Mouse (Mus musculus) kidney, embryonic 16.5 days (tissue): Measurements from ENCODE around the gene Nap1l4. TPM values are rescaled to one million over a fixed set of nuclear protein-coding genes. Genes with fewer than 3 reads are reported as not detected.

Source experiments
- ATAC-seq: fragments of 200-750 bp; cut with Nextera tagmentation; 2 replicates; pipeline ENCODE4 v1.8.0; 2017; ENCODE audit warnings: moderate TSS enrichment; ENCODE audit not compliant: low FRiP score, low TSS enrichment
- H3K27ac ChIP-seq: fragments of 300-500 bp; sonication (generic); 2 replicates; pipeline ENCODE4 v1.5.1; 2014; ENCODE audit warnings: low read length
- H3K27me3 ChIP-seq: fragments of 300-500 bp; sonication (generic); 2 replicates; pipeline ENCODE4 v1.6.1; 2014; ENCODE audit warnings: low read length, control low read depth, mixed read lengths; ENCODE audit not compliant: insufficient read depth
- H3K36me3 ChIP-seq: fragments of 300-500 bp; sonication (generic); 2 replicates; pipeline ENCODE4 v1.6.1; 2014; ENCODE audit warnings: low read length, control low read depth, mixed read lengths; ENCODE audit not compliant: insufficient read depth
- H3K4me1 ChIP-seq: fragments of 300-500 bp; sonication (generic); 2 replicates; pipeline ENCODE4 v1.6.1; 2014; ENCODE audit warnings: low read length, control low read depth, mixed read lengths; ENCODE audit not compliant: insufficient read depth
- H3K4me2 ChIP-seq: fragments of 300-500 bp; sonication (generic); replicated peaks from 2 replicates; pipeline ENCODE4 v1.6.1; 2014; ENCODE audit warnings: low read depth, low read length
- H3K4me3 ChIP-seq: fragments of 300-500 bp; sonication (generic); 2 replicates; pipeline ENCODE4 v1.5.1; 2014; ENCODE audit warnings: mild to moderate bottlenecking, low read length
- H3K9ac ChIP-seq: fragments of 300-500 bp; sonication (generic); replicated peaks from 2 replicates; pipeline ENCODE4 v1.6.1; 2014; ENCODE audit warnings: low read length
- H3K9me3 ChIP-seq: fragments of 300-500 bp; sonication (generic); 2 replicates; pipeline ENCODE4 v1.6.1; 2016; ENCODE audit warnings: low read length, control low read depth
- WGBS: fragments of 180-500 bp; shearing (Covaris S2); extraction: QIAGEN DNeasy Blood & Tissue Kit; methylation state at CpG from one replicate; pipeline ENCODE4 v1.1.7; 2014; 5-methylcytosine and 5-hydroxymethylcytosine counted together
- polyA plus RNA-seq: library from polyadenylated mRNA; unstranded; fragments of >200 nt; fragmentation: Nextera tagmentation; extraction: Ambion mirVana; gene quantifications from 2 replicates; pipeline ENCODE4 v1.2.1, GENCODE M21; 2015

Nap1l4 gene
- polyA plus RNA-seq, 1 experiment from 2014 or later: 291 TPM

DNA sequence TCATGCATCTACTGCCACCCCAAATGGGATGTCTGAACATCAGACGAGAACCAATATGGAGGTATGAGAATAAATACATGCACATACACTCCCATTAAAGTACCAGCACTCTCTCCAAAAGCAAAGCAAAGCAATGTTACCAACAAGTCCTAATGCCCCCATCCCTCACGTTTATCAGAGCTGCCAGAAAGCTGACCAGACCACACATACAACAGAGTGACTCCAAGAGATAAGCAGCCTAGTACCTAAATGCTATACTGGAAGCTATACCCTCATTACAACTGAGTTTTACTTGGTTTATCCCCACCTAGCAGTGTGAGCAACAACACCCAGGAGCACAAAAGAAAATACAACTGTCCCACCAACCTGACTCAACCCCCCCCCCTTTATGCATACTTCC is 15.6 kb downstream of the Nap1l4 start:
- no peak overlapping the region for H3K4me2 ChIP-seq
- WGBS: 83% methylated on average over 2 of the region's 2 CpGs
- H3K9me3 ChIP-seq: no peaks in the 10 kb centered on the region
- ATAC-seq: no peak
- H3K27me3 ChIP-seq: no peaks in the 10 kb centered on the region
- H3K4me1 ChIP-seq: no peaks in the 10 kb centered on the region
- no peak overlapping the region for H3K27ac ChIP-seq
- no peak overlapping the region for H3K9ac ChIP-seq
- peaks cover 76% of the 10 kb centered on the region for H3K36me3 ChIP-seq
- no peak overlapping the region for H3K4me3 ChIP-seq

DNA sequence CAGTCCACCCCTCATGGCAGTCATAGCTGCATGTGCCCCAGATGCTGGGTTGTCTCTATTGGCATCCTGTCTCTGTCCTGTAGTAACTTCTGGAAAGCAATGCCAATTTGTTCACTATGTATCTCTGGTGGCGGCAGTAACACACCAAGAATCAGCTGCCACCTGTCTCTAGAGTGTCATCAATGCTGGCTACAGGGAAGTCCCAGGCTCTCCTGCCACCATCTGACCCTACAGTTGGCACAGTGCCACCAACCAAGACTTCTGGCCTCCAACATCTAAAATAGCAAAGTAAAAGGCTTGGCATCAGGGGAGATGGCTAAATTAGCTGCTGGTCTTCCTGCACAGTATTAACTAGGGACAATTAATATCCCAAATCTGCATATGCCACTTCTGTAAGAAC is 16.5 kb downstream of the Nap1l4 start:
- no peak overlapping the region for H3K4me3 ChIP-seq
- no peaks in the 10 kb centered on the region for H3K27me3 ChIP-seq
- no peaks in the 10 kb centered on the region for H3K9me3 ChIP-seq
- WGBS: 86% methylated on average over 1 of the region's 1 CpGs
- H3K36me3 ChIP-seq: peaks cover 75% of the 10 kb centered on the region
- no peak for ATAC-seq
- no peak overlapping the region for H3K27ac ChIP-seq
- no peak overlapping the region for H3K9ac ChIP-seq
- H3K4me2 ChIP-seq: no peak overlapping the region
- no peaks in the 10 kb centered on the region for H3K4me1 ChIP-seq

DNA sequence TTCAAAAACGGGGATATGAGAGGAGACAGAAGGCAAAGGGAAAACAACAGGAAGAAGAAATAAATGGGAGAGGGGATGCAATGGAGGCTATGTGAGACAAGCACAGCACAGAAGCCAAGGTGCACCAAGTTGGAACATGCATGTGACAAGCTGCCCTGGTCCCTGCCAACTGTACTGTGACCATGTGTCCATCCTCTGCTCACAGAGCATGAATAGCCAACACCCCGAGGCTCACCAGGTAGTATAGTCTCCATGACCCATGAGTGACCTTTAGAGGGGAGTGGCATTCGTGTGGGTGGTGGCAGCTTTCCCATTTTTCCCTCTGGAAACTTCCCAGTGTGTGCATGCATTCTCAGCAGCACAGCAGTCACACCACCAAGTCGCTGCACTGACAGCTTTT is 29.6 kb downstream of the Nap1l4 start:
- 73% methylated on average over 4 of the region's 4 CpGs for WGBS
- H3K4me2 ChIP-seq: no peak overlapping the region
- H3K36me3 ChIP-seq: peaks cover 91% of the 10 kb centered on the region
- H3K27ac ChIP-seq: no peak overlapping the region
- no peaks in the 10 kb centered on the region for H3K4me1 ChIP-seq
- no peak overlapping the region for H3K4me3 ChIP-seq
- ATAC-seq: no peak
- H3K27me3 ChIP-seq: no peaks in the 10 kb centered on the region
- H3K9ac ChIP-seq: no peak overlapping the region
- no peaks in the 10 kb centered on the region for H3K9me3 ChIP-seq

DNA sequence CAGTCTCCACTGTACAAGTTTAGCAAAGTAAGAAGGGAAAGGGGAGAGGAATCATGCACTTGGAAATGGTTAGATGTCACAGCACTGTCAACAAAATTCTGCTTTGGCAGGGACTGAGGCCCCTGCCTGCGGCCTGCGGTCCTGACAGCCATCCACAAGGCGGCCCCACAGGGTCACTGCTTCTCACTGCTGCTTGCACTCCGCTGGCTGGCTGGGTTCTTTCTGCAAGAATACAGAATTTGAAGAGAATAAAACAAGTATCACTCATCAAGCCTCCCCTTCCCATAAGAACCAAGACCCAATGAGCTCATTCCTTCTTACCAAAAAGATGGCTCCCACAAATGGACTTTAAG is 34.5 kb downstream of the Nap1l4 start:
- H3K36me3 ChIP-seq: peaks cover 57% of the 10 kb centered on the region
- H3K4me2 ChIP-seq: no peak overlapping the region
- no peak overlapping the region for H3K4me3 ChIP-seq
- H3K27me3 ChIP-seq: no peaks in the 10 kb centered on the region
- no peak overlapping the region for H3K27ac ChIP-seq
- H3K9me3 ChIP-seq: no peaks in the 10 kb centered on the region
- H3K9ac ChIP-seq: no peak overlapping the region
- H3K4me1 ChIP-seq: no peaks in the 10 kb centered on the region
- WGBS: 94% methylated on average over 4 of the region's 4 CpGs
- ATAC-seq: no peak

DNA sequence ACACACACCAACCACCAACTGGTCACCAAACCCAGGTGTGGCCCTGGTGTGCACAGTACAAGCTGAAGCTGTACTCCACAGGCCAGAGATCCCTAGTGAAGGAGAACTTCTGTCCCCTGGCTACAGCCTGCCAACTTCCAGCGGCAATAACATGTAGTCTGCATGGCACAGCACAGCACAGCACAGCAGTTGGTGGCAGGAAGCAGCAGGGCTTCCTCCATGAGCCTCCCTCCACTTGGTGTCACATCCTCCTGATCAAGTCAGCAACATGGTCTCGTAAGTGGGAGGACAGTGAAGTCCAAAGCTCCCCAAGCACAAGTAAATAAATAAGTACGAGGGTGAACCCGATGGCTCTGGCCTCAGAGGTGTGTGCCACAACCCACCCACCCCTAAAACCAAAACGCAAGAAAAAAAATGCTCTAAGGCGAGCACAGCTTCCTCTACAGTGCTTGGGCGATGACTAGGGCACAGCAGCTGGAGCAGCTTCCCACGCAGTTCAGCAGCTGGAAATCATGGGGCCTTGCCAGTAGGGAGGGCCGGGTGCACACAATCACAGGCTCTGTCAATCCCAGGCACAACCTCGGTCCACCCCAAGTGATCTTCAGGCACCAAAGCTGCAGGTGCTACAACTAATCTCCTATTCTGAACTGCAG is 35.0 kb downstream of the Nap1l4 start:
- H3K9me3 ChIP-seq: no peaks in the 10 kb centered on the region
- no peak overlapping the region for H3K4me2 ChIP-seq
- no peaks in the 10 kb centered on the region for H3K27me3 ChIP-seq
- no peak overlapping the region for H3K27ac ChIP-seq
- 86% methylated on average over 10 of the region's 10 CpGs for WGBS
- H3K4me3 ChIP-seq: no peak overlapping the region
- no peaks in the 10 kb centered on the region for H3K4me1 ChIP-seq
- peaks cover 52% of the 10 kb centered on the region for H3K36me3 ChIP-seq
- no peak overlapping the region for H3K9ac ChIP-seq
- no peak for ATAC-seq

DNA sequence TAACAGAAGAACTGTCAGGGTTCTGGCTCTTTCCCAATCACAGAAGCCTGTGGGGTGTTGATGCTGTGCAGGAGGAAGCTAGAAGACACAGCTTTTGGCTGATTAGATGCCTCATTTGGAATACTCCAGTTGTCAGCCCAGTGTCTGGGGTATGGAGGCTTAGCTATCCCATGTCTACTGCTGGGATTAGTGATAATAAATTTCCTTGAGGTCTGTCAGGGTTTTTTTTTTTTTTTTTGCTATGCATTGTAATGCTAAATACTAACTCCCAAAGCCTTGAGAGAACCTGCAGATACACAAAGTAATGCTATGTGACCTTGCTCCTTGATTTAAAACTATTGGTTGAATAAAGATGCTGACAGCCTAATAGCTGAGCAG is 37.6 kb downstream of the Nap1l4 start:
- ATAC-seq: no peak
- H3K4me2 ChIP-seq: no peak overlapping the region
- H3K4me3 ChIP-seq: no peak overlapping the region
- H3K27me3 ChIP-seq: no peaks in the 10 kb centered on the region
- H3K9ac ChIP-seq: no peak overlapping the region
- H3K4me1 ChIP-seq: no peaks in the 10 kb centered on the region
- no peak overlapping the region for H3K27ac ChIP-seq
- H3K36me3 ChIP-seq: peaks cover 30% of the 10 kb centered on the region
- no peaks in the 10 kb centered on the region for H3K9me3 ChIP-seq

DNA sequence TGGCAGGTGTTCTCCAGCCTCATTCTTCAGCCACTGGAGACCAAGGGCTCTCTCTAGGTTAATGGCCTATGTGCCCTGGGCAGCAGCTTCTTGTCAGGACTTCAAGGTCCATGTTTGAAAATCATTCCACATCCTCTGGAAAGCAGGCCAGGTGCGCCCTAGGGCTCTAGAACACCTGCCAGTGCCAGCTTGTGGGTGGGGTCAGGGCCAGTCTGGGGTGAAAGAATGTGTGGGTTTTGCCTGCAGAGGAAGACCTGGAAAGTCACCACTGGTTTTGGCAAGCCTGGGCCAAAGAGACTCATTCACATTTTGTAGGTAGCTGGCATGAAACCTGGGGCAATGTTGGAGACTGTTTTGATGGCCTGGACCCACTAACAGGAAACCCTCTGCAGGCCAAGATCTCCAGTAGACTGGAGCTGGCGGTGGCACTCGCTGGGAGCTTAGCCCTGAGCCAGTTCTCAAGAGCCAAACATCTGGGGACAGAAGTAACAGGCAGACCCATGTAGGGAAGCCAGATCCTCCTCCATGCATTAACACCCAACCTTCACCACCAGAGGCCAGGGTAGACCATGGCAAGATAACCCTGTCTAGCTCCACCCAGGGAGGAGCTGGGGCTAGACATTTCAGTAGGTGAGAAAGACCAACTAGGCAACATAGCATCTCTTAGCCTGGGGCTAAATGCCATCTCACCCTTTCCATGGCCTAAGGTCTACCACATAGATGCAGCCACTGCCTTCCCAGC is 38.1 kb downstream of the Nap1l4 start:
- Histone ChIP-seq H3K4me1 (no peaks in the 10 kb centered on the region), H3K36me3 (peaks cover 25% of the 10 kb centered on the region), H3K4me2 (no peak overlapping the region), H3K27me3 (no peaks in the 10 kb centered on the region), H3K27ac (no peak overlapping the region), H3K9ac (no peak overlapping the region), H3K9me3 (no peaks in the 10 kb centered on the region), H3K4me3 (no peak overlapping the region)
- WGBS: 83% methylated on average over 3 of the region's 3 CpGs
- ATAC-seq: no peak

DNA sequence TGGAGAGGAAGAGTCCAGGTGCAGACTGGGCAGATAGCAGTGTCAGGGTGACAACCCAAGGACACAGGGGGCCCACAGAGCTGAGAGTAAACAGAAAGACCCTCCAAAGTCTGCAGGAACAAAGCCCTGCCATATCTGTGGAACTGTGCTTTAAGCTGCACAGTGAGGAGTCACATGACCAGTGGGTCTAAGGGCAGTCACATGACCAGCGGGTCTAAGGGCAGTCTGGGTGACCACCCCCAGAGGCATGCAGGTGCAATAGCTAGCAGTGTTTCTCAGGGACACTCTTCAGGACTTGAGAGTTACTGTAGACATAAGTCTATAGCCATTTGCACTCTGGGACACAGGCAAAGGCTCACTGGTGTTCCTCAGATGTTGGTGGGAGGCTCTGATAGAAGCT is 39.3 kb downstream of the Nap1l4 start:
- 74% methylated on average over 1 of the region's 1 CpGs for WGBS
- no peaks in the 10 kb centered on the region for H3K27me3 ChIP-seq
- no peak overlapping the region for H3K4me2 ChIP-seq
- H3K4me3 ChIP-seq: no peak overlapping the region
- no peak for ATAC-seq
- no peaks in the 10 kb centered on the region for H3K9me3 ChIP-seq
- H3K4me1 ChIP-seq: no peaks in the 10 kb centered on the region
- peaks cover 13% of the 10 kb centered on the region for H3K36me3 ChIP-seq
- H3K27ac ChIP-seq: no peak overlapping the region
- H3K9ac ChIP-seq: no peak overlapping the region

DNA sequence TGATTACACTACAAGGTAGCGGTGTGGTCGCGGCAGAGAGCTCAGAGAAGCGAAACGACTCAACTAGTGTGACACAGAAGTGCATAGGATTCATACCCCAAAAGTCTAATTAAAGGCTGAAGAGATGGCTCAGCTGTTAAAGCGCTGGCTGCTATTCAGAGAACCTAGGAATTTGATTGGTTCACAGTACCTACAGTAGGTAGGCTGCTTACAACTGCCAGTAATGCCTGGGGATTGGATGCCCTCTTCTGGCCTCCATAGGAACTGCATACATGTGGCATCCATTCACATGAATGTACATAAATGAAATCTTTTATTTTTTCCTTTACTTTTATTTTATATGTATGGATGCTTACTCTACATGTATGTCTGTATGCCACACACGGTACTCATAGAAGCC is 42.2 kb downstream of the Nap1l4 start:
- Histone ChIP-seq H3K4me1 (peaks cover 15% of the 10 kb centered on the region), H3K27ac (no peak overlapping the region), H3K36me3 (no peaks in the 10 kb centered on the region; the same call in 1 of the 2 replicates), H3K4me3 (no peak overlapping the region), H3K27me3 (peaks cover 24% of the 10 kb centered on the region), H3K4me2 (no peak overlapping the region), H3K9ac (no peak overlapping the region), H3K9me3 (no peaks in the 10 kb centered on the region)
- WGBS: 34% methylated on average over 7 of the region's 7 CpGs
- no peak for ATAC-seq

DNA sequence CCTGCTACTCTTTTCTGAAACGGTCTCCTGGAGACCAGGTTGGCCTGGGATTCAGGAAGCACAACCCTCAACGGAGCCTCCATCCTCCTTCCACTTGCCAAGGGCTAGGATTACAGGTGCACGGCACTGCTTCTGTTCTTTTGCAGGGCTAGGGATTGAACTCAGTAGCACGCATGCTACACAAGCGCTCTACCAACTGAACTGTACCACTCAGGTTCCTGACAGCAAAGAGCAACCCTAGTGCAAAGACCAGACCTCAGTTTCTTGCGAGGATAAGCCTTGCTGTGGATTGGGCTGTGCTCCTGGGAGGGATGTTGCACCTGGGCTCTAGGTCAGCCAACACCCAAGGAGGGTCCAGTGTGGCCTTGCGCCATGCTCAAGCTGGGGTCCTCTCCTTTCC is 42.6 kb downstream of the Nap1l4 start:
- Histone ChIP-seq H3K9ac (no peak overlapping the region), H3K4me2 (no peak overlapping the region), H3K36me3 (no peaks in the 10 kb centered on the region; the same call in 1 of the 2 replicates), H3K4me3 (no peak overlapping the region), H3K9me3 (no peaks in the 10 kb centered on the region), H3K4me1 (peaks cover 19% of the 10 kb centered on the region), H3K27me3 (peaks cover 28% of the 10 kb centered on the region), H3K27ac (no peak overlapping the region)
- no peak for ATAC-seq
- WGBS: 66% methylated on average over 7 of the region's 7 CpGs
